Mouse (Mus musculus) ES-CJ7 (cell line): ENCODE measurements around the gene Crygn.

ENCODE experiments used
- DNase-seq: peaks from one replicate; pipeline ENCODE4 v3.0.0; 2011; ENCODE audit warnings: low read depth, low spot score

Crygn gene

DNA sequence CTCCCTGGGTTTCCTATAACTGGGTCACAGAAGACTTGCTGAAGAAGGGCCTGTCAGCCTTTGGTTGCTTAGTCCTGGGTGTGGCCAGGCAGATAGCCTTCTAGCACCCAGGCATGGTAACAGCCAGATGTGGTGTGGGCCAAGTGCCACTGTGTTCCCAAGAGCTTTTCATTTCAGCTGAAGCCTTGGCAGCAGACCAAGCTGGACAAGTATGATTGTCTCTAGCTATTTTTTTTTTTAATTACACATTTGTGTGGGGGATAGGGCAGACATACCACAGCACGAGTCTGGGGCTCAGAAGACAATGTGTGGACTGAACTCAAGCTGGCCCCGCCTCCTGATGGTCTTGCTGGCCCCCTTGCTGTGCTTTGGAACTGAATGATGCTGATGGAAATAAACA, 47.8 kb downstream of the Crygn start:
- DNase-seq = no peak

DNA sequence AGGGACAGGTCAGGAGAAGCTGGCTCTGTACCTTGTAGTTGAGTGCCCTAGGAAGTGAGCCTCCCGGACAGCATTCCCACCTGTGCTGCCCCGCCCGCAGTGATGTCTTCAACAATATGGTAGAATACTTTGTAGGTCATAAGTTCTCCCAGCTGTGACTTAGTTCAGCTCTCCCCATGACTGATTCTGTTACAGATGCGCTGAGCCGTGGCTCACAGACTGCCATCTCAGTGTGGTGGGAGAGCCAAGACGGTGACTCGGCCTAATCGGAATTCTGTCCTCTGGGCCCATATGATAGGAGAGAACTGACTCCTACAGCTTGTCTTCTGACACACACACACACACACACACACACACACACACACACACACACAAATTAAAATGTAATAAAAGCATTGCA, 53.2 kb downstream of the Crygn start:
- no peak for DNase-seq

DNA sequence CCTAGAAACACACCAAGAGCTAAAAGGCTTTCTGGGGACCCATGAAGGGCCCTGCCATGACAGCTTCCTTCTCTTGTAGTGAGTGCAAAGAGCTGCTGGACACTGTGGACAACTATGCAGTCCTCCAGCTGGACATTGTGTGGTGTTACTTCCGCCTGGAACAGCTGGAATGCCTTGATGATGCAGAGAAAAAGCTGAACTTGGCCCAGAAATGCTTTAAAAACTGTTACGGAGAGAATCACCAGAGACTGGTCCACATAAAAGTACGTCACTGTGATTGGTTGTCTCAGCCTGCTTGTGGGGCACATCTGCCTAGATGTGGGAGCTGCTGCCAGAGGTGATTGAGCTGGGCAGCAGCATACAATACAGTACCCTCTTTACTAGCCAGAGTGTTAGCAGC, 56.5 kb downstream of the Crygn start:
- DNase-seq = no peak
